31 mouse cellular contexts compared by ENCODE assay signal in the genomic region with DNA sequence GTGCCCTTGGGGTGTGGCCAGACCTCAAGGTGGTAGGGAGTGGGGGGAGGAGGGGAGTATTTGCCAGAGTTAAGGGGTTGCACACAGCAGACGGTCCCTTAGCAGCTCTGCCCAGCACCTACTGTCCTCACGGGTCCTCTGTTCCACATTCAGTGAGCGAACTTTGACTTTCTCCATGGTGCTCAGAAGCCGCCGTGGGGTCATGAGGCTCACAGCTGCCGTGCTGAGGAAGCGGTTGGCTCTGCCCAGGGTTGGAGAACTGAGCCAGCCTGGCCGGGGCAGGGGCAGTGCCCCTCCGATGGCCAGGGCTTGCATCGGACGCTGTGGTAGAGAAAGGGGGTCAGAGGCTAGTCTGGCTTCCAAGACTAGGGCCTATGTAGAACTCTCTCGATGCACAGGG. TPM values are rescaled to one million over a fixed set of nuclear protein-coding genes. Genes with fewer than 3 reads are reported as not detected.
DNase-seq lines count a peak whose midpoint lies in the region; ATAC-seq and TF ChIP-seq lines count a peak whose summit lies in the region.
"Had no signal": no experiment of that assay in that cellular context is flagged by ENCODE, and none has a peak within 500 bp of the region (broad histone marks: within the 10 kb centered on the region; RNA-seq: fewer than 3 reads in every experiment).

No protein-coding gene starts in this region.

- H3K36me3 ChIP-seq in liver, embryonic 11.5 days (ENCODE audit: control insufficient read depth, insufficient read depth, low read length), result peaks cover 45% of the 10 kb centered on the region
- H3K36me3 ChIP-seq in liver, postnatal 0 days (replicated peaks; ENCODE audit: insufficient read depth, low read length), result peaks cover 97% of the 10 kb centered on the region
- H3K36me3 ChIP-seq in neural tube, embryonic 13.5 days, result peaks cover 63% of the 10 kb centered on the region
- peaks cover 39% of the 10 kb centered on the region for H3K36me3 ChIP-seq in neural tube, embryonic 15.5 days
- H3K36me3 ChIP-seq in E14TG2a.4 (ENCODE audit: insufficient read depth, low read length), result peaks cover 54% of the 10 kb centered on the region

- 74% methylated on average over 12 of the region's 12 CpGs for WGBS in liver, embryonic 11.5 days
- WGBS in liver, postnatal 0 days (ENCODE audit: insufficient replicate concordance), result 77% methylated on average over 12 of the region's 12 CpGs
- WGBS in neural tube, embryonic 13.5 days, result 87% methylated on average over 12 of the region's 12 CpGs
- WGBS in neural tube, embryonic 15.5 days, result 91% methylated on average over 12 of the region's 12 CpGs

- H3K4me2 ChIP-seq in liver, embryonic 11.5 days, result no peak overlapping the region
- no peak overlapping the region for H3K4me2 ChIP-seq in liver, postnatal 0 days (ENCODE audit: low read depth, low read length)
- no peak overlapping the region for H3K4me2 ChIP-seq in neural tube, embryonic 13.5 days
- H3K4me2 ChIP-seq in neural tube, embryonic 15.5 days, result no peak overlapping the region
- H3K4me2 ChIP-seq: forebrain, embryonic 13.5 days; heart, embryonic 12.5 days; heart, embryonic 15.5 days; hindbrain, embryonic 13.5 days; intestine, embryonic 15.5 days had no signal

- no peaks in the 10 kb centered on the region for H3K9me3 ChIP-seq in liver, embryonic 11.5 days (ENCODE audit: control insufficient read depth, low read length)
- no peaks in the 10 kb centered on the region for H3K9me3 ChIP-seq in liver, postnatal 0 days (ENCODE audit: low read length)
- no peaks in the 10 kb centered on the region for H3K9me3 ChIP-seq in neural tube, embryonic 13.5 days
- H3K9me3 ChIP-seq in neural tube, embryonic 15.5 days (replicated peaks), result no peaks in the 10 kb centered on the region
- H3K9me3 ChIP-seq in E14TG2a.4 (ENCODE audit: low read length), result no peaks in the 10 kb centered on the region
- H3K9me3 ChIP-seq: forebrain, embryonic 10.5 days; forebrain, embryonic 13.5 days; heart, embryonic 12.5 days; heart, embryonic 15.5 days; hindbrain, embryonic 10.5 days; hindbrain, embryonic 13.5 days; intestine, embryonic 15.5 days had no signal

- H3K4me1 ChIP-seq in liver, embryonic 11.5 days (replicated peaks; ENCODE audit: control insufficient read depth, insufficient read depth, low read length), result peaks cover 17% of the 10 kb centered on the region
- H3K4me1 ChIP-seq in liver, postnatal 0 days (ENCODE audit: insufficient read depth), result no peaks in the 10 kb centered on the region
- peaks cover 8% of the 10 kb centered on the region; the same call in 1 of the 2 replicates for H3K4me1 ChIP-seq in neural tube, embryonic 13.5 days (replicated peaks)
- H3K4me1 ChIP-seq in neural tube, embryonic 15.5 days, result no peaks in the 10 kb centered on the region
- H3K4me1 ChIP-seq in E14TG2a.4 (replicated peaks; ENCODE audit: low read depth, low read length), result peaks cover 44% of the 10 kb centered on the region
- H3K4me1 ChIP-seq: forebrain, embryonic 13.5 days; hindbrain, embryonic 10.5 days; hindbrain, embryonic 13.5 days had no signal

- TF ChIP-seq CTCF in liver, postnatal 0 days (IDR thresholded peaks at IDR 0.05; ENCODE audit: low read depth), result no peak
- TF ChIP-seq CTCF in E14TG2a.4 (conservative IDR thresholded peaks at IDR 0.05; ENCODE audit: low read length), result no peak

- no peak for ATAC-seq in cerebellum, adult (ENCODE audit: insufficient number of reproducible peaks, low FRiP score, low TSS enrichment)
- no peak for ATAC-seq in liver, embryonic 11.5 days (replicated peaks; ENCODE audit: low FRiP score)
- ATAC-seq in liver, postnatal 0 days, result no peak
- ATAC-seq in neural tube, embryonic 13.5 days (ENCODE audit: low read depth), result no peak
- no peak for ATAC-seq in neural tube, embryonic 15.5 days (ENCODE audit: low FRiP score)
- ATAC-seq: forebrain, embryonic 13.5 days; forebrain, embryonic 16.5 days; hindbrain, embryonic 16.5 days; intestine, embryonic 15.5 days had no signal

- peak; percentile 49 for DNase-seq in cerebellum, adult 11-12 months
- DNase-seq in liver, embryonic 11.5 days (ENCODE audit: low spot score), result no peak
- DNase-seq in liver, postnatal 0 days, result no peak
- DNase-seq in left cerebral cortex, postnatal 14 days (ENCODE audit: low spot score in 2 of 2), result no peak
- DNase-seq: adrenal gland, postnatal 10 days; B cell, adult 2 months; cerebellum, adult 11 months; cerebellum, adult 8-10 months; cerebellum, postnatal 10 days; cerebellum, postnatal 36 days; embryo, embryonic 11 days; gastrocnemius, postnatal 25 days; heart, adult 18-20 months; heart, postnatal 10 days; heart, postnatal 36 days had no signal

- no peak for TF ChIP-seq EP300 in liver, postnatal 0 days (IDR thresholded peaks at IDR 0.05; ENCODE audit: low read depth)

- intact Hi-C loops in left cerebral cortex, postnatal 14 days (cut with DNase I), result no loop called here

- no peaks in the 10 kb centered on the region for H3K27me3 ChIP-seq in liver, embryonic 11.5 days (replicated peaks; ENCODE audit: control insufficient read depth, insufficient read depth, low read length)
- H3K27me3 ChIP-seq in liver, postnatal 0 days (ENCODE audit: insufficient read depth, low read length), result no peaks in the 10 kb centered on the region
- no peaks in the 10 kb centered on the region for H3K27me3 ChIP-seq in neural tube, embryonic 13.5 days
- no peaks in the 10 kb centered on the region for H3K27me3 ChIP-seq in neural tube, embryonic 15.5 days (replicated peaks)
- H3K27me3 ChIP-seq in E14TG2a.4 (ENCODE audit: insufficient read depth, low read length), result no peaks in the 10 kb centered on the region
- H3K27me3 ChIP-seq: CH12.LX; forebrain, embryonic 13.5 days; heart, embryonic 12.5 days; heart, embryonic 15.5 days; hindbrain, embryonic 13.5 days; intestine, embryonic 15.5 days had no signal

- H3K27ac ChIP-seq in liver, embryonic 11.5 days (ENCODE audit: low read depth, low read length), result no peak overlapping the region
- H3K27ac ChIP-seq in liver, postnatal 0 days (ENCODE audit: low read depth), result no peak overlapping the region
- H3K27ac ChIP-seq in neural tube, embryonic 13.5 days (replicated peaks), result peak overlapping the region; percentile 52; the same call in 1 of the 2 replicates
- no peak overlapping the region for H3K27ac ChIP-seq in neural tube, embryonic 15.5 days (replicated peaks)
- H3K27ac ChIP-seq: forebrain, embryonic 10.5 days; forebrain, embryonic 13.5 days; heart, embryonic 15.5 days; hindbrain, embryonic 10.5 days; hindbrain, embryonic 13.5 days; intestine, embryonic 15.5 days had no signal

- H3K4me3 ChIP-seq in liver, embryonic 11.5 days (ENCODE audit: low read depth, low read length), result no peak overlapping the region
- H3K4me3 ChIP-seq in liver, postnatal 0 days (ENCODE audit: low read depth, low read length), result no peak overlapping the region
- H3K4me3 ChIP-seq in neural tube, embryonic 13.5 days, result no peak overlapping the region
- H3K4me3 ChIP-seq in neural tube, embryonic 15.5 days (replicated peaks), result no peak overlapping the region
- 0 out of 2 replicates have a peak overlapping the region, but pooled peaks have one; percentile 1 for H3K4me3 ChIP-seq in E14TG2a.4 (replicated peaks; ENCODE audit: low read length)
- H3K4me3 ChIP-seq: erythroblast, embryonic 14.5 days; forebrain, embryonic 10.5 days; forebrain, embryonic 13.5 days; heart, embryonic 12.5 days; heart, embryonic 15.5 days; hindbrain, embryonic 10.5 days; hindbrain, embryonic 13.5 days; intestine, embryonic 15.5 days had no signal

- 0 out of 2 replicates have a peak overlapping the region, but pooled peaks have one; percentile 7 for H3K9ac ChIP-seq in liver, embryonic 11.5 days (ENCODE audit: low read depth, low read length)
- H3K9ac ChIP-seq in liver, postnatal 0 days (replicated peaks), result no peak overlapping the region
- H3K9ac ChIP-seq in neural tube, embryonic 13.5 days, result 0 out of 2 replicates have a peak overlapping the region, but pooled peaks have one; percentile 8
- H3K9ac ChIP-seq in neural tube, embryonic 15.5 days (replicated peaks), result no peak overlapping the region
- H3K9ac ChIP-seq: forebrain, embryonic 13.5 days; heart, embryonic 12.5 days; heart, embryonic 15.5 days; hindbrain, embryonic 13.5 days; intestine, embryonic 15.5 days had no signal

RNA-seq across cellular contexts. Expression of gene Amigo3, which starts 10.4 kb away (rescaled TPM):
- polyA plus RNA-seq in liver, embryonic 11.5 days (2014; fragmentation: Nextera tagmentation; extraction: Ambion mirVana), result 2.3 TPM in 2 replicates
- 0.59 and 0.86 TPM in 2 replicates for polyA plus RNA-seq in liver, postnatal 0 days (2015; fragmentation: Nextera tagmentation; extraction: Ambion mirVana)
- 2.8 and 3.0 TPM in 2 replicates for polyA plus RNA-seq in neural tube, embryonic 13.5 days (2015; fragmentation: Nextera tagmentation; extraction: Ambion mirVana)
- 2.2 and 2.8 TPM in 2 replicates for polyA plus RNA-seq in neural tube, embryonic 15.5 days (2015; fragmentation: Nextera tagmentation; extraction: Ambion mirVana)
- 1 to 10 TPM; 1.5 to 2.0 TPM for total RNA-seq in left cerebral cortex, postnatal 14 days (2021)

RNA-seq across cellular contexts. Expression of gene Gmppb, which starts 14.3 kb away (rescaled TPM):
- 26.5 and 30.0 TPM in 2 replicates for polyA plus RNA-seq in liver, embryonic 11.5 days (2014; fragmentation: Nextera tagmentation; extraction: Ambion mirVana)
- polyA plus RNA-seq in liver, postnatal 0 days (2015; fragmentation: Nextera tagmentation; extraction: Ambion mirVana), result 12.2 and 12.6 TPM in 2 replicates
- polyA plus RNA-seq in neural tube, embryonic 13.5 days (2015; fragmentation: Nextera tagmentation; extraction: Ambion mirVana), result 21.9 and 25.3 TPM in 2 replicates
- 22.0 and 28.9 TPM in 2 replicates for polyA plus RNA-seq in neural tube, embryonic 15.5 days (2015; fragmentation: Nextera tagmentation; extraction: Ambion mirVana)
- total RNA-seq in left cerebral cortex, postnatal 14 days (2021), result 10 to 100 TPM; 19.0 to 22.1 TPM

RNA-seq across cellular contexts. Expression of gene Mst1, which starts 16.9 kb away (rescaled TPM):
- polyA plus RNA-seq in liver, embryonic 11.5 days (2014; fragmentation: Nextera tagmentation; extraction: Ambion mirVana), result 9.7 and 12.5 TPM in 2 replicates
- polyA plus RNA-seq in liver, postnatal 0 days (2015; fragmentation: Nextera tagmentation; extraction: Ambion mirVana), result 81.4 and 93.0 TPM in 2 replicates
- 0.18 TPM in 1 of 2 replicates, not detected in the other for polyA plus RNA-seq in neural tube, embryonic 13.5 days (2015; fragmentation: Nextera tagmentation; extraction: Ambion mirVana)
- 0.50 TPM in 1 of 2 replicates, not detected in the other for polyA plus RNA-seq in neural tube, embryonic 15.5 days (2015; fragmentation: Nextera tagmentation; extraction: Ambion mirVana)
- total RNA-seq in left cerebral cortex, postnatal 14 days (2021), result not detected
- total RNA-seq: gastrocnemius, adult 18-20 months; gastrocnemius, postnatal 25 days; heart, postnatal 10 days; heart, postnatal 36 days had no signal
- polyA plus RNA-seq: forebrain, embryonic 13.5 days; forebrain, embryonic 16.5 days; heart, embryonic 15.5 days; hindbrain, embryonic 13.5 days; hindbrain, embryonic 16.5 days had no signal

RNA-seq across cellular contexts. Expression of gene Rnf123, which starts 19.8 kb away (rescaled TPM):
- 59.1 and 59.2 TPM in 2 replicates for polyA plus RNA-seq in liver, embryonic 11.5 days (2014; fragmentation: Nextera tagmentation; extraction: Ambion mirVana)
- polyA plus RNA-seq in liver, postnatal 0 days (2015; fragmentation: Nextera tagmentation; extraction: Ambion mirVana), result 45.2 and 50.1 TPM in 2 replicates
- 43.8 and 44.0 TPM in 2 replicates for polyA plus RNA-seq in neural tube, embryonic 13.5 days (2015; fragmentation: Nextera tagmentation; extraction: Ambion mirVana)
- 44.3 and 51.6 TPM in 2 replicates for polyA plus RNA-seq in neural tube, embryonic 15.5 days (2015; fragmentation: Nextera tagmentation; extraction: Ambion mirVana)
- 100 to 1,000 TPM in 1 of 2 experiments, 10 to 100 TPM in 1; 93.9 to 103 TPM for total RNA-seq in left cerebral cortex, postnatal 14 days (2021)

RNA-seq across cellular contexts. Expression of gene Apeh, which starts 31.0 kb away (rescaled TPM):
- 159 and 167 TPM in 2 replicates for polyA plus RNA-seq in liver, embryonic 11.5 days (2014; fragmentation: Nextera tagmentation; extraction: Ambion mirVana)
- polyA plus RNA-seq in liver, postnatal 0 days (2015; fragmentation: Nextera tagmentation; extraction: Ambion mirVana), result 67.7 and 75.2 TPM in 2 replicates
- 48.6 and 64.1 TPM in 2 replicates for polyA plus RNA-seq in neural tube, embryonic 13.5 days (2015; fragmentation: Nextera tagmentation; extraction: Ambion mirVana)
- 52.3 and 53.5 TPM in 2 replicates for polyA plus RNA-seq in neural tube, embryonic 15.5 days (2015; fragmentation: Nextera tagmentation; extraction: Ambion mirVana)
- 10 to 100 TPM; 33.3 to 35.4 TPM for total RNA-seq in left cerebral cortex, postnatal 14 days (2021)

Comparison
In these comparisons a context has a peak if more than half of its experiments do, and no peak if none do; other contexts are left out.
1. H3K9ac ChIP-seq: peak in liver, embryonic 11.5 days (single experiment) and neural tube, embryonic 13.5 days (single experiment); none in liver, postnatal 0 days (single experiment) and neural tube, embryonic 15.5 days (single experiment).